Mouse (Mus musculus): ENCODE measurements around the gene AU018091. TPM values are rescaled to one million over a fixed set of nuclear protein-coding genes. Genes with fewer than 3 reads are reported as not detected.

AU018091 gene
- polyA plus RNA-seq (2014; fragmentation: Nextera tagmentation; extraction: Ambion mirVana), result 0.14 and 0.28 TPM in 2 replicates

DNA sequence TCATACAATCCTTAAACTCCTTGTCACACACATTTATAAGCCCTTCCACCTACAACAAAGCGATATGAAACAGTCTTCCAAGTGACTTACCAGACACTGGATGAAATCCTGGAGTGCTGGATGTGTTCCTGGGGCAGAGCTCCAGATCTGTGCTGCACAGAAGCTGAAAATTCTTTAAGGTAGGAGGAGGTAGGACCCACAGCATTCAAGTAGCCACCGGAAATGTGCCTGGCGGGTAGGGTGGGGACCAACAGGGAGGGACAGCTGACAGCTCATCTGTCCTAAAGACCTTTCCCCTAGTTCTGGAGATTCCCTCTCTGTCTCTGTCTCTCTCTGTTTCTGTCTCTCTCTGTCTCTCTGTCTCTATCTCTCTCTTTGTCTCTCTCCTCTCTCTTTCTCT is at the start of gene AU018091:
Gene AU018091 (minus strand): TSS at position 279 of the 400 bp plus-strand sequence.
- DNase-seq (ENCODE audit: low spot score, missing footprints) (no peak), ATAC-seq (ENCODE audit: low FRiP score) (no peak)
- Histone ChIP-seq H3K27ac (ENCODE audit: low read depth, low read length) (no peak within 1 kb of the TSS), H3K9me3 (ENCODE audit: control insufficient read depth, low read length) (no peaks in the 10 kb centered on the region), H3K4me1 (ENCODE audit: control insufficient read depth, insufficient read depth, low read length) (no peaks in the 10 kb centered on the region), H3K27me3 (ENCODE audit: control insufficient read depth, insufficient read depth, low read length) (no peaks in the 10 kb centered on the region), H3K9ac (ENCODE audit: low read length) (no peak within 1 kb of the TSS), H3K4me3 (ENCODE audit: low read depth, low read length) (no peak within 1 kb of the TSS), H3K36me3 (ENCODE audit: control insufficient read depth, insufficient read depth, low read length) (no peaks in the 10 kb centered on the region), H3K4me2 (no peak within 1 kb of the TSS)
- 81% methylated on average over 3 of the region's 3 CpGs for WGBS

DNA sequence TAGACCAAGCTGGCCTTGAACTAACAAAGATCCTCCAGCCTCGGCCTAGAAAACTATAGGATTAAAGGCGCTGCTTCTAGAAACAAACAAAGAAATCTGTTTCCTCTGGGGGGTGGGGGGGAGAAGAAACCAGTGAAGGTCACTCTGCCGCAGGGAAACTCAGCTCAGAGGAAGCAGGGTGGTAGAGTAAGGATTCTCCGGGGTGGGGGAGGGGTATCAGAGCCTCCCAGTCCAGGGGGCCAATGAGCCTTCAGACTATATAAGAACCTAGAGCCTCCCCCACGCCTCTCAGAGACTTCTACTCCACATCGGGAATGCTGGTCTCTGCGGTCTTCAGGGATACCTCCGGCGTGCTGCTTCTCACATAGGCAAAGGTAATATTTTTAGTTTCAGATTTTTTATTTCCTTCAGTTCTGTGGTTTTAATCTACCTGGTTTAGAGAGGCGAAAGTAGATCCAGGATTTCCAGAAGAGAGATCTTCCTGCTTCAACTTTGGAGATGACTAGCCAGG is 48.6 kb upstream of the AU018091 start:
- H3K27me3 ChIP-seq (ENCODE audit: control insufficient read depth, insufficient read depth, low read length), result peaks cover 13% of the 10 kb centered on the region
- H3K9me3 ChIP-seq (ENCODE audit: control insufficient read depth, low read length), result no peaks in the 10 kb centered on the region
- H3K9ac ChIP-seq (ENCODE audit: low read length), result no peak overlapping the region
- H3K36me3 ChIP-seq (ENCODE audit: control insufficient read depth, insufficient read depth, low read length), result no peaks in the 10 kb centered on the region
- no peaks in the 10 kb centered on the region for H3K4me1 ChIP-seq (ENCODE audit: control insufficient read depth, insufficient read depth, low read length)
- WGBS, result 20% methylated on average over 10 of the region's 10 CpGs
- no peak for ATAC-seq (ENCODE audit: low FRiP score)
- no peak overlapping the region for H3K4me3 ChIP-seq (ENCODE audit: low read depth, low read length)
- no peak overlapping the region for H3K27ac ChIP-seq (ENCODE audit: low read depth, low read length)
- no peak overlapping the region for H3K4me2 ChIP-seq
- DNase-seq (ENCODE audit: low spot score, missing footprints), result no peak

DNA sequence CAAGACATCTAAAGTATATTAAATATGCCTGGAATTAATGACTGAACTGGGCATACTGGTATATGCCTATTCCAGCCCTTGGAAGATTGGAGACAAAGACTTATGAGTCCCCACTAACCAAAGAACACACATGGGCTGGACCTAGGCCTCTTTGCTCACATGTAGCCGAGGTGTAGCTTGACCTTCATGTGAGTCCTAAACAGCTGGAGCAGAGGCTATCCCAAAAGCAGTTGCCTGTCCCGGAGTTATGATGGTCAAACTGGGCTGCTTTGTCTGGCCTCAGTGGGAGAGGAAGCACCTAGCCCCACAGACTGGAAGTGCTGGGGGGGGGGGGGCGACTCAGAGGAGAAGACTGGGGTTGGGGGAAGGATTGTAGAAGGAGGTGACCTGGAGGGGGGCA is 47.3 kb upstream of the AU018091 start:
- Histone ChIP-seq H3K9ac (ENCODE audit: low read length) (no peak overlapping the region), H3K4me2 (no peak overlapping the region), H3K36me3 (ENCODE audit: control insufficient read depth, insufficient read depth, low read length) (no peaks in the 10 kb centered on the region), H3K4me3 (ENCODE audit: low read depth, low read length) (no peak overlapping the region), H3K27ac (ENCODE audit: low read depth, low read length) (no peak overlapping the region), H3K4me1 (ENCODE audit: control insufficient read depth, insufficient read depth, low read length) (no peaks in the 10 kb centered on the region), H3K9me3 (ENCODE audit: control insufficient read depth, low read length) (no peaks in the 10 kb centered on the region), H3K27me3 (ENCODE audit: control insufficient read depth, insufficient read depth, low read length) (peaks cover 13% of the 10 kb centered on the region)
- DNase-seq (ENCODE audit: low spot score, missing footprints), result no peak
- ATAC-seq (ENCODE audit: low FRiP score), result no peak
- 84% methylated on average over 2 of the region's 3 CpGs for WGBS

DNA sequence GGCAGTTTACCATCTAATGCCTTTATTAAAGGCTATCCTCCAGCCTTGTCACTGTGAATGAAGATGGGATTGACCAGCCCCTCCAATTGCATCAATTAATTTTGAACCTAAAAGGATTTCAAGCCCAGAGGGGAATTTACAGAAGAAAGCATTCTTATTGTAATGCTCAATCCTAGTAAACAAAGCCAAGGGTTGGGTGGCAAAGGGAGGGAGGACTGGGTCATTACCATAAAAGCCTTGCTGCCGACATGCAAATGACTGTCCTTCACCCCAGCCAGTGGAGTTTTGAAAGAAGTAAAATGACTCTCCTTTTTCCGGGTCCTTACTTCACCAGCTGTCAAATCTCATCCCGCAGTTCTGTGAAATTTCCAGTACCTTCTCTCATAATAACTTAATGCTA is 44.6 kb upstream of the AU018091 start:
- ATAC-seq (ENCODE audit: low FRiP score), result no peak
- Histone ChIP-seq H3K36me3 (ENCODE audit: control insufficient read depth, insufficient read depth, low read length) (no peaks in the 10 kb centered on the region), H3K27me3 (ENCODE audit: control insufficient read depth, insufficient read depth, low read length) (peaks cover 4% of the 10 kb centered on the region; the same call in 1 of the 2 replicates), H3K27ac (ENCODE audit: low read depth, low read length) (no peak overlapping the region), H3K4me1 (ENCODE audit: control insufficient read depth, insufficient read depth, low read length) (no peaks in the 10 kb centered on the region), H3K4me3 (ENCODE audit: low read depth, low read length) (no peak overlapping the region), H3K4me2 (no peak overlapping the region), H3K9ac (ENCODE audit: low read length) (no peak overlapping the region), H3K9me3 (ENCODE audit: control insufficient read depth, low read length) (no peaks in the 10 kb centered on the region)
- 27% methylated on average over 3 of the region's 3 CpGs for WGBS
- DNase-seq (ENCODE audit: low spot score, missing footprints), result no peak

DNA sequence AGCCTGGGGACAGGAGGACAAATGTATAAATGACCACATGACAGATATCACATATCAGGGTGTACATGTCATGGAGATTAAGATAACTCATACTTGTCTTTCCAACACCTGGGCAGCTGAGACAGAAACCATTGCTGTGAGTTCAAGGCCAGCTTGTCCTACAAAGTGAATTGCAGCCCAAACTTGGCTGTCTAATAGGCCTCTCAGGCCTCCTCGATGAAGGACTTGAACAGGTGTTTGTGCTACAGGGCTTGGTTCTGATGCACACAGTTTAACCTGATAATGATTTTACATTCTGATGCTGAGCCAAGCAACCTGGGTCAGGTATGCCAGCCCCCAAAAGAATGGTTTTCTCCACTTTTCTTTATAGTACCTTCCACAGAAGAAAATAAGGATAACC is 44.2 kb upstream of the AU018091 start:
- no peak overlapping the region for H3K27ac ChIP-seq (ENCODE audit: low read depth, low read length)
- no peak overlapping the region for H3K9ac ChIP-seq (ENCODE audit: low read length)
- peaks cover under 1% of the 10 kb centered on the region; the same call in 1 of the 2 replicates for H3K27me3 ChIP-seq (ENCODE audit: control insufficient read depth, insufficient read depth, low read length)
- no peak overlapping the region for H3K4me3 ChIP-seq (ENCODE audit: low read depth, low read length)
- DNase-seq (ENCODE audit: low spot score, missing footprints) (no peak), ATAC-seq (ENCODE audit: low FRiP score) (no peak)
- H3K9me3 ChIP-seq (ENCODE audit: control insufficient read depth, low read length), result no peaks in the 10 kb centered on the region
- WGBS, result 54% methylated on average over 1 of the region's 1 CpGs
- H3K4me2 ChIP-seq, result no peak overlapping the region
- H3K36me3 ChIP-seq (ENCODE audit: control insufficient read depth, insufficient read depth, low read length), result no peaks in the 10 kb centered on the region
- no peaks in the 10 kb centered on the region for H3K4me1 ChIP-seq (ENCODE audit: control insufficient read depth, insufficient read depth, low read length)

DNA sequence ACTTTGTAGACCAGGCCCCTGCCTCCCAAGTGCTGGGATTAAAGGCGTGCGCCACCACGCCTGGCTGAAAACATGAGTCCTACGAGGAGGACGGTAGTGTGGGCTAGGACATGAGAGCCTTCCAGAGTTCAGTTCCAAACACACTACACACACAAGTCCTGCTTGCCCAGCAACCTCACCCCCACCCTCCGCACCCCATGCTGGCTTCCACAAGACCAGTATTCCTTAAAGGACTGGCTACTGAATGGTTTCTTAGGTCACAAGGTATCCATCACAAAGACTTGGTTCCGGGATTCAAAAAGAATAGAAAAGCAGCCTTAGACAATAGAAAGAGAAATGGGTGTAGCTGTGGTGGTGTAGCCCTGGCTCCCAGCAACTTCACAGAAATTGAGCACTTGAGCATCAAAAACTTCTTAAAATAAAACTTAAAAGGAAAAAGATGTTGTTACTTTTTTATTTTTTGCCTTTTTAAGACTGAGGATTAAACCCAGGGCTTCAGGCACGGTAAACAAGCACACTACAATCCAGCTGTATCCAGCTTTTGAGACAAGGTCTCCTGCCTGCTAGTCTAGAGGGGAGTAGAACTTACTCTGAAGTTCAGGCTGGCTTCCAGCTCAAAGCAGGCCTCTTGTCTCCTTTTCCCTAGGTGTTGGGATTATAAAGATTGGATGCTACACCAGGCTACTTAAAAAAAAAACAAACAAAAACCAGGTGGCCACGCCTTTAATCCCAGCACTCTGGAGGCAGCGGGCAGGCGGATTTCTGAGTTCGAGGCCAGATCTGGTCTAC is 43.2 kb upstream of the AU018091 start:
- H3K9me3 ChIP-seq (ENCODE audit: control insufficient read depth, low read length), result no peaks in the 10 kb centered on the region

DNA sequence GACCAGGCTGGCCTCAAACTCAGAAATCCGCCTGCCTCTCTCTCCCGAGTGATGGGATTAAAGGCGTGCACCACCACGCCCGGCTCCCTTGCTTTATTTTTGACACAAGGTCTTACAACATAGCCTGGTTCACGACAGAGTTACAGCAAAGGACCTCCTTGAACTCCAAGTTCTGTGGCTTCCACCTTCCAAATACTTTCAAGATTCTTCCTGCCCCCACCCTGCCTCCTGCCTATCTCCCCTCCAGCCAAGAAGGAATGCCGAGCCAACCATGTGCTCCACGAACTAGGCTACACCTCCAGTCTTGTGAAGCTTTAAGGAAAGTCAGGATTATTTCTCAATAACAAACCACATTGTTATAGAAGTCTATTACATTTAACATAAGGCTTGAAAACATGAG is 42.5 kb upstream of the AU018091 start:
- Histone ChIP-seq H3K9me3 (ENCODE audit: control insufficient read depth, low read length) (no peaks in the 10 kb centered on the region), H3K27ac (ENCODE audit: low read depth, low read length) (no peak overlapping the region), H3K4me1 (ENCODE audit: control insufficient read depth, insufficient read depth, low read length) (no peaks in the 10 kb centered on the region), H3K4me3 (ENCODE audit: low read depth, low read length) (no peak overlapping the region), H3K4me2 (no peak overlapping the region), H3K36me3 (ENCODE audit: control insufficient read depth, insufficient read depth, low read length) (no peaks in the 10 kb centered on the region), H3K9ac (ENCODE audit: low read length) (no peak overlapping the region), H3K27me3 (ENCODE audit: control insufficient read depth, insufficient read depth, low read length) (no peaks in the 10 kb centered on the region)
- no peak for ATAC-seq (ENCODE audit: low FRiP score)
- 75% methylated on average over 8 of the region's 8 CpGs for WGBS
- DNase-seq (ENCODE audit: low spot score, missing footprints), result no peak

More for the DNA sequence above, 43.2 kb upstream of the AU018091 start:
- DNase-seq (ENCODE audit: low spot score, missing footprints), result no peak
- H3K27me3 ChIP-seq (ENCODE audit: control insufficient read depth, insufficient read depth, low read length), result no peaks in the 10 kb centered on the region
- 47% methylated on average over 12 of the region's 12 CpGs for WGBS
- no peaks in the 10 kb centered on the region for H3K36me3 ChIP-seq (ENCODE audit: control insufficient read depth, insufficient read depth, low read length)
- no peak for ATAC-seq (ENCODE audit: low FRiP score)
- H3K27ac ChIP-seq (ENCODE audit: low read depth, low read length), result no peak overlapping the region
- no peak overlapping the region for H3K9ac ChIP-seq (ENCODE audit: low read length)
- no peak overlapping the region for H3K4me3 ChIP-seq (ENCODE audit: low read depth, low read length)
- no peak overlapping the region for H3K4me2 ChIP-seq
- no peaks in the 10 kb centered on the region for H3K4me1 ChIP-seq (ENCODE audit: control insufficient read depth, insufficient read depth, low read length)

DNA sequence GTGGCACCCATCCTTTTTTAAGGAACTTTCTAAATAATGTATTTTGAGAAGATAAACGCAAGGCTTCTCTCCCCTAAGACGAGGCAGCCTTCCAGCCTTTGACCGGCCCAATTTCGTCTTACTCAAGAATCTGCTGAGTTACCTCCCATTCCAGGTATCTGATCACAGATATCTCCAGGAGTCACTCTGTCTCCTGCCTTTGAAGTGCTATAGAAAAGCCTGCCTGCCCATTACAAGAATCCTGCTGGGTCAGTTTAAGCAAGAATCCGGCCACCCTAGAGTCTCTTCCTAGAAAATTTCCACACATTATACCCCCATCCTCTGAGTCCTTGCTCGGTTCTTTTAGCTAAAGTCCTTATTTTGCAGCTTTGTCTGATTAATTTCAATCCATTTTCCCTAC is 41.6 kb upstream of the AU018091 start:
- Histone ChIP-seq H3K4me2 (no peak overlapping the region), H3K36me3 (ENCODE audit: control insufficient read depth, insufficient read depth, low read length) (no peaks in the 10 kb centered on the region), H3K4me1 (ENCODE audit: control insufficient read depth, insufficient read depth, low read length) (no peaks in the 10 kb centered on the region), H3K27ac (ENCODE audit: low read depth, low read length) (no peak overlapping the region), H3K9me3 (ENCODE audit: control insufficient read depth, low read length) (no peaks in the 10 kb centered on the region), H3K9ac (ENCODE audit: low read length) (no peak overlapping the region), H3K4me3 (ENCODE audit: low read depth, low read length) (no peak overlapping the region), H3K27me3 (ENCODE audit: control insufficient read depth, insufficient read depth, low read length) (no peaks in the 10 kb centered on the region)
- no peak for ATAC-seq (ENCODE audit: low FRiP score)
- 53% methylated on average over 6 of the region's 6 CpGs for WGBS
- no peak for DNase-seq (ENCODE audit: low spot score, missing footprints)

DNA sequence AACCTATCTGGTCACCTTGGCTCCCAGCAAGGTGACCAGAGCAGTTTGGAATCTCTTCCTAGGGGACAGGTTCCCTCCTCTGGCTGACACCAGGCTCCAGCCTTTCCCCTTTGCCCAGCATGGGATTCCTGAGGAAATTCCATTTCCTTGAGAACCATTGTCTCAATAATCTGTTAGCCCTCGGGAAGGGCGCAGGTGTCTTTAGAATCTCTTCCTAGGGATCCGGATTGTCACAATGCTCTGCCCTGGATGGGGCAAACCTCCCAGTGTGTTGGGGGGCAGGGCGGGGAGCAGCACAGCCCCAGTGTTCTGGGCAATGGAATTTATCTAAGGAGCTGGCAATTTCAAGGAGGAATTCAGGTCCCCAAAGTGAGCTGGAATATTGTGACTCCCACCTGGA is 37.5 kb upstream of the AU018091 start:
- WGBS, result 7% methylated on average over 4 of the region's 4 CpGs
- no peaks in the 10 kb centered on the region for H3K4me1 ChIP-seq (ENCODE audit: control insufficient read depth, insufficient read depth, low read length)
- no peaks in the 10 kb centered on the region for H3K9me3 ChIP-seq (ENCODE audit: control insufficient read depth, low read length)
- no peak overlapping the region for H3K27ac ChIP-seq (ENCODE audit: low read depth, low read length)
- no peak overlapping the region for H3K9ac ChIP-seq (ENCODE audit: low read length)
- H3K4me2 ChIP-seq, result no peak overlapping the region
- no peaks in the 10 kb centered on the region for H3K27me3 ChIP-seq (ENCODE audit: control insufficient read depth, insufficient read depth, low read length)
- DNase-seq (ENCODE audit: low spot score, missing footprints) (no peak), ATAC-seq (ENCODE audit: low FRiP score) (no peak)
- no peak overlapping the region for H3K4me3 ChIP-seq (ENCODE audit: low read depth, low read length)
- no peaks in the 10 kb centered on the region for H3K36me3 ChIP-seq (ENCODE audit: control insufficient read depth, insufficient read depth, low read length)
